Mouse (Mus musculus) megakaryocyte, embryonic 14.5 days (primary cell): ENCODE measurements around the gene 1700030J22Rik.

Experiments
- FLI1 ChIP-seq: IDR thresholded peaks from 2 replicates; pipeline ENCODE4 v1.6.1; 2012; ENCODE audit warnings: low read length, inconsistent platforms, mixed read lengths
- GATA1 ChIP-seq: IDR thresholded peaks from 3 replicates; pipeline ENCODE4 v1.6.1; 2012; ENCODE audit warnings: mixed read lengths, low read length, inconsistent platforms, borderline replicate concordance

DNA sequence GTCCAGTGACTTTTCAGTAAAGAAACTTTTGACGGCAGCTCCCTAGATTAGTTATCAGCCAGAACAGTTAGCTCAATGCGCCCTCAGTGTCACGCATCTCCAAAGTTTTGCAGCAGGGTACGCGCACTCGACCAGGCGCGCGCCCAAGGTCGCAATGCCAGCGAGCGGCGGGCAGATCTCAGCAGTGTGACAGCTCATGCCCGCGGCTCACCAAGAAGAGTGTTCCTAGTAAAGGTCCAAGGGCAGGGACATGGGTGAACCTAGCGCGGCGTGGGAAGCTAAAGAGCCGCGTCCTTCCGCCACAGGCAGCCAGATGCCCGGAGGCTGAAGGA, 57.8 kb downstream of the 1700030J22Rik start:
- TF ChIP-seq GATA1 (no peak), FLI1 (no peak)
